Mouse (Mus musculus): ENCODE results near the gene Crim1. TPM values are rescaled to one million over a fixed set of nuclear protein-coding genes. Genes with fewer than 3 reads are reported as not detected.

Crim1 gene
- total RNA-seq, 2 experiments from 2014 or later, result 138 to 153 TPM

DNA sequence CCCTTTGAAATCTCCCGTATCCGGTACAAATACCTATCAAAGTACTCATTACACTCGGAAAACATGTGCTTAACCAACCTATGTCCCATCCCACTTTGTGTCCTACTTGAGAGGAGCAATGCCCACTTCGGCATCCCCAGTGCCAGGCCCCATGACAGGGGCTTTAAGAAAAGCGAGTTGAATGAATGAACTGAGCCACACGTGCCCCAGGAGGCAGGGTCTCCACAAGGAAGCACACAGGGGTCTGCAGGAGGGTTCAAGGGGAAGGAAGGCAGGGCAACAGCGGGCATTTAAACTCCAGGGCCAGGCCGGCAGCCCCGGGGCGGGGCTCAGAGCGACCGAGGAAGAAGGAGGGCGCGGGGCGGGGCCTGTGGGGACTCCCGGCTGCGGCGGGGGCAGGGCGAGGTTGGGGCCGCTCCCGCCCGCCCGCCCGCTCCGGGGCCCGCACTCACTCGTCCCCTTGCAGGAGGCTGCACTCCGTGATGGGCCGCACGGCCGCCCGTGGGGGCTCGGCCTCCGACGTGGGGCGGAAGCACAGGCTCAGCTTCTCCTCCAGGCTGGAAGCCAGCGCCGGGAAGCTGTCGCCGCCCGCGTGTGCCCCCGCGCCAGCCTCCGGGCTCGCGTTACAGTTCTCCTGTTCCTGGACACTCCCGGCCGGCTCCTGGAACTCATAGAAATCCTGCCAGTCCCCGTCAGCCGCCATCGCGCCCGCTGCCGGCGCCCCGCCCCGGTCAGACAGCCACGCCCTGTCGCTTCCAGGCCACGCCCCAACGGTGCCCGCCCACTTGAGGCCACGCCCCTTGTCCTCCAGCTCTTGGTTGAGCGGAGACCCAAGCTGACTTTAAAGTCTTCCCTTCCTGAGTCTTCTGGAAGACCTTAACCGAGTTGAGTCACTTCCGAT is 217.6 kb downstream of the Crim1 start, which contains the start of gene Fez2:
Gene Fez2, minus strand, starts transcription at position 772 of the 901 bp plus-strand sequence.
- H3K4me3 ChIP-seq, result peak within 1 kb of the TSS; percentile 79
- peak within 1 kb of the TSS; percentile 91 for H3K27ac ChIP-seq
- no peak for TF ChIP-seq CTCF (conservative IDR thresholded peaks at IDR 0.05)
- DNase-seq (ENCODE audit: low spot score in 2 of 2), result peak; percentile 85 to 92

DNA sequence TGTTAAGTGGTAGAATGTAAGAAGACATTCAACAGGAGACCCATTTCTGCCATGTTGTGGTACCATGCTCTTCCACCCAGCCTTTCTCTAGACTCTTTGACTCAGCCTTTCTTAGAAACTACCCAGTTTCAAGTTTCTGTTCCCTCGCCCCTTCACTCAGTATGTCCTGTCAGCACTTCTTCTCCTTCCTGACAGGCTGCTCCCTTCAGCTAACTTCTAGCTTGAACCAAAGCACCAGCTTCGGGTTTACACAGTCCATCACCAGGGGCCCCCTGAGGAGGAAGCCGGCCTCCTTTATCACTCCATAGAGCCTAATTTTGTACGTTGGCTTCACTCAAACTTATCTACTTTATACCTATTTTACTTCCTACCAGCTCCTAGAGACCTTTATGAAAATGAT is 219.2 kb downstream of the Crim1 start:
- Histone ChIP-seq H3K4me3 (no peak overlapping the region), H3K27ac (no peak overlapping the region)
- TF ChIP-seq CTCF (conservative IDR thresholded peaks at IDR 0.05), result no peak
- no peak for DNase-seq (ENCODE audit: low spot score in 2 of 2)

DNA sequence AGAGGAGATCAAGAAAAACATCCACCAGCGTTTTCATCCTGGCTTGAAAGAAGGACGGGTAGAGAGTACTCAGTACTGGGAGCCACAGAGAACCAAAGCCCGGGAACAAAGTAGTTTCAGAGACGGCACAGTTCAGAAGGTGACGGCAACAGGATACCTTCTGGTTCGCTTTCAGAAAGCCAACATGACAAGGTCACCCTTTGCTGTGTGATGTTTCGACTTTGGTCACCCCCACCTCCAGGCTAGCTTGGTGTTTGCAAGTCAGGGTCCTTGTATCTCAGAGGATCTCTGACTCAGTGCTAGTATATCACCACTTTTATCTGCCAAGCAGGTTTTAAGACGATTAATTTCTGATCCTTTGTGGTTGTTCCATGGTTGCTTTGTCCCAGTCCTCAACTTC is 225.0 kb downstream of the Crim1 start:
- DNase-seq (ENCODE audit: low spot score in 2 of 2), result no peak
- H3K4me3 ChIP-seq, result no peak overlapping the region
- no peak overlapping the region for H3K27ac ChIP-seq
- TF ChIP-seq CTCF (conservative IDR thresholded peaks at IDR 0.05), result no peak

Small RNA genes within 50 kb of the gene (microRNA-seq; reads per million reads assigned to microRNA genes)
- gene Gm25069, result 0 reads per million in 2 experiments

Other genes starting within 250 kb of the Crim1 start
- 10 to 100 TPM; 30.9 to 32.1 TPM for gene Fez2, start 217.9 kb downstream of the Crim1 start, total RNA-seq (2021)

All from layer of hippocampus, adult 2 months (tissue).